Mouse (Mus musculus) brain, embryonic 14.5 days (tissue): ENCODE data around the gene Tbc1d10b.

Source experiments
- CTCF ChIP-seq: fragments of 200-500 bp; IDR thresholded peaks from 2 replicates; pipeline ENCODE4 v1.5.1; 2012; ENCODE audit warnings: inconsistent platforms, mild to moderate bottlenecking, moderate library complexity, borderline replicate concordance; ENCODE audit not compliant: insufficient read depth, insufficient read length; ENCODE audit errors: extremely low read depth
- POLR2A ChIP-seq: fragments of 200-500 bp; IDR thresholded peaks from 2 replicates; pipeline ENCODE4 v1.6.1; 2012; ENCODE audit warnings: mild to moderate bottlenecking, inconsistent platforms, borderline replicate concordance; ENCODE audit not compliant: poor library complexity, insufficient read depth, insufficient read length, severe bottlenecking; ENCODE audit errors: extremely low read depth

DNA sequence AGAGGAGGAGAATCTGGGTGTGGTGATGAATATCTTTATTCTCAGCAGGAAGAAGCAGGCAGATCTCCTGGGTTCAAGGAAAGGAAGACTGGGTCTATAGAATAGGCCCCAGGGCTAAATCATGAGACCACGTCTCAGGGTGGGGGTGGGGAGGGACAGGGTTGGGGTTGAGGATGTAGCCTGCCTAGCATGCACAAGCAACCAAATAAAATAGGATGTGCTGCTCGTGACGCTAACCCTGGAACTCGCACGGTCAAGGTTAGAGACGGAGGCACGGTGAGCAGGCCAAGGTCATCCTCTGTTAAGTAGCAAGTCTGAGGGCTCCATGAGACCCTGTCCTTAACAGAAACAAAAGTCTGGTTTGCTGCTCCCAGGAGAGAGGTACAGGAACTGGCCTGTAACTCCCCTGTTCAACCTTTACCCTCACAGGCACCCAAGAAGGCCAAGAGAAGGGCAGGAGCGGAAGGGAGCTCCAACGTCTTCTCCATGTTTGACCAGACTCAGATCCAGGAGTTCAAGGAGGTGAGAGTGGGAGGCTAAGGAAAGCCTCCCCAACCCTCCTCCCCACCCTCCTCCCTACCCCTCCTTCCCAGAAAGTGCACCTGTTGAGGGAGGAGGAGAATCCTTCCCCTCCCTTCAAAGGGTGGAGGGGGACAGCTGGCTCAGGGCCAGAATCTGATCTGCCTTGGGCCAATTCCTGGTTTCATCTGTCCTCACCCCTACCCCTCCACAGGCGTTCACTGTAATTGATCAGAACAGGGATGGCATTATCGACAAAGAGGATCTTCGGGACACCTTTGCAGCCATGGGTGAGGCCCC lies 4.4 kb upstream of the Tbc1d10b start:
- TF ChIP-seq CTCF (no peak), POLR2A (no peak)
